Mouse (Mus musculus): ENCODE results near the gene A230050P20Rik. TPM values are rescaled to one million over a fixed set of nuclear protein-coding genes. Genes with fewer than 3 reads are reported as not detected.

Gene A230050P20Rik
- polyA plus RNA-seq, 1 experiment from 2014 or later = 2.3 TPM

- no peak for ATAC-seq (ENCODE audit: low FRiP score)
- Histone ChIP-seq H3K27ac (no peak overlapping the region), H3K9me3 (no peaks in the 10 kb centered on the region), H3K36me3 (peaks cover 100% of the 10 kb centered on the region), H3K4me3 (no peak overlapping the region), H3K27me3 (no peaks in the 10 kb centered on the region), H3K4me1 (replicated peaks) (no peaks in the 10 kb centered on the region), H3K9ac (no peak overlapping the region), H3K4me2 (no peak overlapping the region)
- WGBS = 94% methylated on average over 9 of the region's 9 CpGs
These were observed 41.5 kb downstream of the A230050P20Rik start for GRCm38 (mm10) chr9:20909948-20910347.

- Histone ChIP-seq H3K27ac (no peak overlapping the region), H3K9ac (no peak overlapping the region), H3K27me3 (no peaks in the 10 kb centered on the region), H3K4me3 (no peak overlapping the region), H3K4me1 (replicated peaks) (no peaks in the 10 kb centered on the region), H3K36me3 (peaks cover 100% of the 10 kb centered on the region), H3K4me2 (no peak overlapping the region), H3K9me3 (no peaks in the 10 kb centered on the region)
- 92% methylated on average over 4 of the region's 4 CpGs for WGBS
- ATAC-seq (ENCODE audit: low FRiP score) = no peak
These were observed 47.7 kb downstream of the A230050P20Rik start for GRCm38 (mm10) chr9:20916160-20916559.

- no peak for ATAC-seq (ENCODE audit: low FRiP score)
- H3K4me2 ChIP-seq = no peak overlapping the region
- H3K4me1 ChIP-seq (replicated peaks) = no peaks in the 10 kb centered on the region
- H3K9me3 ChIP-seq = no peaks in the 10 kb centered on the region
- no peak overlapping the region for H3K4me3 ChIP-seq
- 99% methylated on average over 3 of the region's 3 CpGs for WGBS
- no peak overlapping the region for H3K9ac ChIP-seq
- no peaks in the 10 kb centered on the region for H3K27me3 ChIP-seq
- no peak overlapping the region for H3K27ac ChIP-seq
- H3K36me3 ChIP-seq = peaks cover 98% of the 10 kb centered on the region
These were observed 54.8 kb downstream of the A230050P20Rik start for GRCm38 (mm10) chr9:20923258-20923657.

Small RNA genes lying within 50 kb of the gene (microRNA-seq; reads per million reads assigned to microRNA genes)
- not detected for gene Mir7081

Other genes starting within 250 kb of the A230050P20Rik start
- gene Ubl5, start 225.8 kb upstream of the A230050P20Rik start, polyA plus RNA-seq (2015; fragmentation: Nextera tagmentation; extraction: Ambion mirVana) = 500 and 520 TPM in 2 replicates
- 18.2 and 19.1 TPM in 2 replicates for gene Fbxl12, start 223.9 kb upstream of the A230050P20Rik start, polyA plus RNA-seq (2015; fragmentation: Nextera tagmentation; extraction: Ambion mirVana)
- gene Pin1, start 216.5 kb upstream of the A230050P20Rik start, polyA plus RNA-seq (2015; fragmentation: Nextera tagmentation; extraction: Ambion mirVana) = 59.8 and 61.5 TPM in 2 replicates
- 133 and 145 TPM in 2 replicates for gene Olfm2, start 122.3 kb upstream of the A230050P20Rik start, polyA plus RNA-seq (2015; fragmentation: Nextera tagmentation; extraction: Ambion mirVana)
- 0.36 and 0.44 TPM in 2 replicates for gene Col5a3, start 53.6 kb upstream of the A230050P20Rik start, polyA plus RNA-seq (2015; fragmentation: Nextera tagmentation; extraction: Ambion mirVana)
- gene Rdh8, start 50.1 kb upstream of the A230050P20Rik start, polyA plus RNA-seq (2015; fragmentation: Nextera tagmentation; extraction: Ambion mirVana) = not detected in 2 replicates
- gene Angptl6, start 11.1 kb downstream of the A230050P20Rik start, polyA plus RNA-seq (2015; fragmentation: Nextera tagmentation; extraction: Ambion mirVana) = 9.8 and 10.1 TPM in 2 replicates
- 46.9 and 50.3 TPM in 2 replicates for gene Ppan, start 19.5 kb downstream of the A230050P20Rik start, polyA plus RNA-seq (2015; fragmentation: Nextera tagmentation; extraction: Ambion mirVana)
- 252 and 265 TPM in 2 replicates for gene Eif3g, start 30.0 kb downstream of the A230050P20Rik start, polyA plus RNA-seq (2015; fragmentation: Nextera tagmentation; extraction: Ambion mirVana)
- 65.1 and 65.8 TPM in 2 replicates for gene Dnmt1, start 91.2 kb downstream of the A230050P20Rik start, polyA plus RNA-seq (2015; fragmentation: Nextera tagmentation; extraction: Ambion mirVana)
- 11.0 and 14.3 TPM in 2 replicates for gene S1pr2, start 108.1 kb downstream of the A230050P20Rik start, polyA plus RNA-seq (2015; fragmentation: Nextera tagmentation; extraction: Ambion mirVana)
- 98.2 and 104 TPM in 2 replicates for gene Mrpl4, start 134.1 kb downstream of the A230050P20Rik start, polyA plus RNA-seq (2015; fragmentation: Nextera tagmentation; extraction: Ambion mirVana)
- gene Icam1, start 147.3 kb downstream of the A230050P20Rik start, polyA plus RNA-seq (2015; fragmentation: Nextera tagmentation; extraction: Ambion mirVana) = 3.4 and 4.4 TPM in 2 replicates
- 0.21 TPM in 1 of 2 replicates, not detected in the other for gene Icam4, start 160.7 kb downstream of the A230050P20Rik start, polyA plus RNA-seq (2015; fragmentation: Nextera tagmentation; extraction: Ambion mirVana)
- 0.58 and 0.80 TPM in 2 replicates for gene Icam5, start 163.4 kb downstream of the A230050P20Rik start, polyA plus RNA-seq (2015; fragmentation: Nextera tagmentation; extraction: Ambion mirVana)
- gene Zglp1, start 198.5 kb downstream of the A230050P20Rik start, polyA plus RNA-seq (2015; fragmentation: Nextera tagmentation; extraction: Ambion mirVana) = 0.92 and 1.9 TPM in 2 replicates
- 1.9 and 2.4 TPM in 2 replicates for gene Gm49373, start 204.5 kb downstream of the A230050P20Rik start, polyA plus RNA-seq (2015; fragmentation: Nextera tagmentation; extraction: Ambion mirVana)
- gene Fdx1l, start 205.0 kb downstream of the A230050P20Rik start, polyA plus RNA-seq (2015; fragmentation: Nextera tagmentation; extraction: Ambion mirVana) = 57.3 and 63.1 TPM in 2 replicates
- gene Gm38431, start 223.4 kb downstream of the A230050P20Rik start, polyA plus RNA-seq (2015; fragmentation: Nextera tagmentation; extraction: Ambion mirVana) = 0.92 and 2.8 TPM in 2 replicates
- gene Raver1, start 223.4 kb downstream of the A230050P20Rik start, polyA plus RNA-seq (2015; fragmentation: Nextera tagmentation; extraction: Ambion mirVana) = 28.3 and 32.5 TPM in 2 replicates

All from hindbrain, embryonic 13.5 days (tissue).